Mouse (Mus musculus) gastrocnemius, adult 2 months (tissue): ENCODE data around the gene Apol6. TPM values are rescaled to one million over a fixed set of nuclear protein-coding genes. Genes with fewer than 3 reads are reported as not detected.

Source experiments
- DNase-seq: peaks from one replicate; pipeline ENCODE4 v3.0.0; 2022
- H3K27ac ChIP-seq: fragments of 200-600 bp; 2 replicates; pipeline ENCODE4 v1.8.1; 2022; ENCODE audit warnings: mild to moderate bottlenecking
- H3K4me3 ChIP-seq: fragments of 200-600 bp; 2 replicates; pipeline ENCODE4 v1.8.1; 2022; ENCODE audit warnings: mild to moderate bottlenecking, moderate library complexity
- CTCF ChIP-seq: fragments of 200-600 bp; IDR thresholded peaks from 2 replicates; pipeline ENCODE4 v1.8.1; 2022; ENCODE audit warnings: antibody characterized with exemption, mild to moderate bottlenecking, moderate library complexity
- intact Hi-C: fragments of 180-260 bp; cut with DNase I; formaldehyde crosslinking; loops from one replicate; pipeline ENCODE4 v1.15.1; 2025
- total RNA-seq, 2 experiments: library from RNA; stranded (reverse); gene quantifications; 2 replicates each; pipeline ENCODE4 v1.2.3; 2021

Apol6 gene
- total RNA-seq, 2 experiments from 2014 or later: 27.7 to 71.1 TPM

DNA sequence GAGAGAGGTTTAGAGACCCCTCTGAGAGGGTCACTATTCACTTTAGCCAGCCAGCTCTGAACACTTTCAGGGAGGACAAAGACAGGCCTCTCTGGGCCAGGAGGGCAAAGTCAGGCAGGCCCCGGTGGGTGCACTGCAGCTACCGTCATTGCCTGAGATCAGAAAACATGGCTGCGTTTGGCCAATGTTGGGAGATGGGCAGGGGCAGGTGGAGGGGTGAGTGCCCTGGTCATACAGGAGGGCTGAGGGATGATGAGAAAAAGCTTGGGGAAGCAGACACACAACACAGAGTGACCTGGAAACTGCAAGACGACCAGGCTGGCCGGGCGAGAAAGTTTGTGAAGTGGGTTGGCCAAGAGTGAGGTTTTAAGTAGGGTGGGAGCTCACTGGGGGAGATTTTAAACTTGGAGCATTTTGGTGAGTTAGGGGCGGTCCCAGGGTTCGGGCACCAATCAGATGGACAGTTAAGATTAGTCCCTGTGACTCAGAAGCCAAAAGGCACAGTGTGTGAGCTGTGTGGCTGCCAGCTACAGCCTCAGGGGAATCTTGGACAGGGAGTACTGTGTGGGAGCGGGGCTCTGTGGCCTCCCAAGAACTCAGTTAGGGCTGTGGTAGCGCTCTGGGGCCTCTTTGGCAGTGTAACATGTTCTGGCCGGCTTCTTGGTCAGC, 8.1 kb upstream of the Apol6 start:
- H3K4me3 ChIP-seq: peak overlapping the region; percentile 54
- TF ChIP-seq CTCF: no peak
- peak; percentile 94 for DNase-seq
- intact Hi-C loops: loop anchor here (5.0 kb wide), 2 partner anchors 116 to 326 kb away; no protein-coding TSS in a partner anchor
- H3K27ac ChIP-seq: peak overlapping the region; percentile 94

DNA sequence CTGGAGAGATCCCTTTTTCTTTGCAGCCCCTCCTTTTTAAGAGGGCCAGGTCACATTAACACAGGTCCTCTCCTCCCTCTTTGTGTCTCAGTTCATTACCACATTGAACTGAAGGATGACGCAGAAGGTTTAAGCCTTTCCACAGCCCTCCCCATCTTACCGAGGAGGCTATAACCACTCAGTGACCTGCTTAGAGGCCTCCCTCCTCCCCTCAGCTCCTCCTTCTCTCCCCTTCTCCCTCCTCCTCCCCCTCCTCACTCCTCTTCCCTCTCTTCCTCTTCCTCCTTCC, 7.6 kb upstream of the Apol6 start:
- no peak for TF ChIP-seq CTCF
- intact Hi-C loops: loop anchor here (5.0 kb wide), 2 partner anchors 115 to 325 kb away; no protein-coding TSS in a partner anchor
- Histone ChIP-seq H3K4me3 (peak overlapping the region; percentile 54), H3K27ac (peak overlapping the region; percentile 94)
- no peak for DNase-seq

DNA sequence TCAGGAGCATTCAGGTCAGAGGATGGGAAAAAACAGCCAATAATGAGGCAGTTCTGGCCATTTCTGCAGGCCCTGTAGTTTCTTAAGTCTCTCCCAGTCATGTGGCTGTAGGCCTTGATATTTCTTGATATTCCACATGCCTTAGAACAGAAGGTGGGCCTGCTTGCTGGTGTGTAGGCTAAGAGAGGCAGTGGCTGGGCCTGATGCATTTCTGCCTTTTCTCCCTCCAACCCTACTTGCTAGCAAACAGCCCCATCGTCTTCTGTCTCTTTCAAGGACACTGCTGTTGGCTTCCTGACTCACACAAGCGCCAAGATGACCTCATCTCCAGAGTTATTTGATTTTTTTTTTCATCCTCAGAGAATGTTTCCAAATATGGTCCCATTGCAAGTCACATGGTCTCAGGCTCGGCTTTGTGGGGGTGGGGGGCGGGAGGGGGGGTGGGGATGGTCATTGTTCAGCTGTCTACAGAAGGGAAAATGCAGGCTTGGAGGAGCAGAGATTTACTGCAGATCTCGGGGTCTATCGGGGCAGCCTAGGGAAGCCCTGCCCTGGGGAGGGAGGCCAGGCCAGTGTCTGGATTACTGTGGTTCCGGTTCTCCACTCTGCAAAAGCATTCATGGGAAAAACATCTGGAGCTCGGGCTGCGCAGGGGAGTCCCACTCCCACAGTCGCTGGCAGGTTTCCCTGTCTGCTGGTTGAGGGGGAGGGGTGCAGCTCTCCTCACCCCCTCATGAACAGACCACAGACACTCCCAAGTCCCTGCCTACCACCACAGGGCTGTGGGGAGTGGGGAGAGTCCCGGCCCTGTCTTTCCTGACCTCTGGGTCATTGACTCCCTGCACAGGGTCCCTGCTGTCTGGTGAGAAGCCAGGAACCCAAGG, 7.0 kb upstream of the Apol6 start:
- no peak for TF ChIP-seq CTCF
- DNase-seq: peak; percentile 84
- Histone ChIP-seq H3K27ac (peak overlapping the region; percentile 94), H3K4me3 (peak overlapping the region; percentile 54)
- intact Hi-C loops: loop anchor here (5.0 kb wide), 2 partner anchors 115 to 325 kb away; no protein-coding TSS in a partner anchor

DNA sequence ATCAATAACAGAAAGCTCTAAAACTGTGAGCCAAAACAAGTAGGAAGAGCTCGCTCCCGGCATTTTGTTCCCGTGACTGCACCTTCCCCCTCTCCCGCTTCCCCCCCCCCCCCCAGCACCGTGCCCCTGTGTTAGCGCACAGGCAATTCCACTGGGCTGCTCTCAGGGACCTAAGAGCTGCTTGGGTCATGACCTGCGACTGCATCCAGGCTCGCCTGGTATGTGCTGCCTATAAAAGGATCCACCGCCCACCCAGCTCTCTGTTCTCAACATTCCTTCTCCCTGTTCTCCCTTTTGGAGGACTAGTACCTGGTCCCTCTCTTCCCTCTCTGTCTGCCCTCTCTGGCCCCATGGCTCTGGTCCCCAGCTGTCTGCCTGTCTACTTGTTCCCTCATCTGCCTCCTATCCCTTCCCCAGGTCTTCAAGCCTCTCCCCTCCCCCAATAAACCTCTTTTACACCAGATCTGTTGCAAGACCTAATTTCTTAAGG, 5.3 kb upstream of the Apol6 start:
- Histone ChIP-seq H3K4me3 (no peak overlapping the region), H3K27ac (no peak overlapping the region)
- no peak for DNase-seq
- TF ChIP-seq CTCF: no peak
- intact Hi-C loops: loop anchor here (5.0 kb wide), 2 partner anchors 113 to 323 kb away; no protein-coding TSS in a partner anchor

DNA sequence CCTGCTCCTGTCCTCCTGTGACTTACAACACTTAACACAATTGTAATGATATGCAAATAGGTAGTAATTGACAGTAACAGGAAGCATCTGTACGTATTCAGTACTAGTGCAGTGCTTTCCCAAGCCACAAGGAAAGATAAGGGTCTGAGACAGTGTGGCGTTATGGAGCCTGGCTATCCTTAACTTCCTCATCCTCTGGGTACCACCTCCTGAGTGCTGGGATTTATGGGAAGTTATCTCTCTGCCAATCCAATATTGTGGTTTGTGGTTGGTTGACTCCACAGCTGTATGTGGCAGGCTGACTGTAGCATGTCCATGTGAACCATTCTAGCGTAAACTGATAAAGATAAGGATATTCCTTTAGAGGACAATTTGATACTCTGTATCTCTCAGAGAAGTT, 3.7 kb upstream of the Apol6 start:
- intact Hi-C loops: no loop called here
- no peak for TF ChIP-seq CTCF
- Histone ChIP-seq H3K4me3 (no peak overlapping the region), H3K27ac (no peak overlapping the region)
- DNase-seq: no peak

DNA sequence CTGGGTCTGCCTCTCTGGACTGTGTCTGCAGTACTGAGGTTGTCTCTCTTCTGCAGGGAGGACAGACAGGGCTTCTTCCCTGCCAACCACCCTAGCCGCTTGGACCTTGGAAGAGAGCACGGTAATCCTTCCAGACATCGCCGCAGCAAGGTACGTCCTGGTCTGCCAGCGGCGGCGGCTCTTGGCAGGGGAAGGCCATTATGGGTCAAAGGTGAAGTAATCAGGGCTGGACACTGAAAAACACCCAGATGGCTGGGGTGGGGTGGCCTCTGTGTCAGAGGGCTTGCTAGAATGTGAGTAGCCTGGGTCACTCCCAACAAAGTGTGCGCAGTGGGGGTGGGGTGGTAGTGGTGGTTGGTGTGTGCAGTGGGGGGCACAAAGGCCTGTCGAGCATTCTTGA, 1.1 kb downstream of the Apol6 start:
- no peak for TF ChIP-seq CTCF
- peak overlapping the region; percentile 89 for H3K27ac ChIP-seq
- DNase-seq: peak; percentile 81
- intact Hi-C loops: no loop called here
- peak overlapping the region; percentile 60 for H3K4me3 ChIP-seq

DNA sequence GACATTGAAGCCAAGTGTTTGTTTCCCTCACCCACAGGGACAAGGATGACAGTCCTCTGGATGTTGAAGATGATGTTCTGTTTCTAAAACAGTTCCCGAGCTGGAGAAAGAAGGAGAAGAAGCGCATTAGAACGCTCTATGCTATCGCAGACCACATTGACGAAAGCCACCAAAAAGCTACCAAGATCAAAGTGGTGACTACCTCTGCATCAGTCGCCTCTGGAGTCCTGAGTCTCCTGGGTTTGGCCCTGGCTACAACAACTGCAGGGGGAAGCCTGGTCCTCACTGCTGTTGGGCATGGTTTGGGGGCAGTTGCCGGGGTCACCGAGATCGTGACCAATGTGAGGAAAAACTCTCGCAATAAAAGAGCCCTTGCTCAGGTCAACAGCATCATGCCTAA, 6.0 kb downstream of the Apol6 start, which contains the start of gene Mb:
Gene Mb (minus strand): TSS at position 101 of the 400 bp plus-strand sequence.
- TF ChIP-seq CTCF: no peak
- H3K27ac ChIP-seq: no peak within 1 kb of the TSS; the same call in 1 of the 2 replicates

DNA sequence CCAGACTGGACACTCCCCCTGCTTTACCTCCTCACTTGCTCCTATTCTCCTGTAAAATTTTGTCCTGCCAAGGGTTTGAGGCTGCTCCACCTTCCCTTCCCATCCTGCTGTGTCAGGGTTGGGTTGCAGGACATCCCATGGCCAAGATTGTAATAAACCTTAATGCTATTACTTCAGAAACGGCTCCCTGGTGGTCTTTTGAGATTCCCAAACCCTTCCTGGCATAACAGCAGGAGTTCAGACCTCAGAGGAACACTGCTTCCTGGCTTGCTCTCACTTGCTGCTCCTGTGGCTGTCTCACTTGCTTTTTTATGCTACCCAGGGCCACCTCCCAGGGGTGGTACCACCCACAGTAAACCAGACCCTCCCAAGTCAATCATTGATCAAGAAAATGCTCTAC, 7.6 kb downstream of the Apol6 start:
- no peak for DNase-seq
- intact Hi-C loops: no loop called here
- Histone ChIP-seq H3K27ac (no peak overlapping the region), H3K4me3 (peak overlapping the region; percentile 21; the same call in 1 of the 2 replicates)
- no peak for TF ChIP-seq CTCF

More for the DNA sequence above, 6.0 kb downstream of the Apol6 start, which contains the start of gene Mb:
- intact Hi-C loops: no loop called here
- peak within 1 kb of the TSS; percentile 26 for H3K4me3 ChIP-seq
- no peak for DNase-seq

DNA sequence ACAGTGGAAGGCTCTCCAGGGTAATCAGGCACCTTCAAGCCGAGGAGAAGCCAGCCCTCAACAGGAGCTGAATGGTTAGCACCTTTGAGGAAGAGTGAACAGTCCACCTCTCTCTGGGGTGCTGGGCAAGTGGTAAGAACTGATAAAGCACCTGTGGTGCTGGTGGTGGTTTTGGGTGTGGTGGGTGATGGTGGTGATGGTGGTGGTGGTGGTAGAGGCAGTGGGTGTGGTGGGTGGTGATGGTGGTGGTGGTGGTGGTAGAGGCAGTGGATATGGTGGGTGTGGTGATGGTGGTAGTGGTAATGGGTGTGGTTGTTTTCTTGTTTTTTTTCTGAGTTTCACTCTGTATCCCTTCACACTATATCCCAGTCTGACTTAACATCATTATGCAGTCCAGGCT, 8.5 kb downstream of the Apol6 start:
- no peak for TF ChIP-seq CTCF
- H3K27ac ChIP-seq: no peak overlapping the region
- no peak overlapping the region for H3K4me3 ChIP-seq
- intact Hi-C loops: no loop called here
- no peak for DNase-seq

DNA sequence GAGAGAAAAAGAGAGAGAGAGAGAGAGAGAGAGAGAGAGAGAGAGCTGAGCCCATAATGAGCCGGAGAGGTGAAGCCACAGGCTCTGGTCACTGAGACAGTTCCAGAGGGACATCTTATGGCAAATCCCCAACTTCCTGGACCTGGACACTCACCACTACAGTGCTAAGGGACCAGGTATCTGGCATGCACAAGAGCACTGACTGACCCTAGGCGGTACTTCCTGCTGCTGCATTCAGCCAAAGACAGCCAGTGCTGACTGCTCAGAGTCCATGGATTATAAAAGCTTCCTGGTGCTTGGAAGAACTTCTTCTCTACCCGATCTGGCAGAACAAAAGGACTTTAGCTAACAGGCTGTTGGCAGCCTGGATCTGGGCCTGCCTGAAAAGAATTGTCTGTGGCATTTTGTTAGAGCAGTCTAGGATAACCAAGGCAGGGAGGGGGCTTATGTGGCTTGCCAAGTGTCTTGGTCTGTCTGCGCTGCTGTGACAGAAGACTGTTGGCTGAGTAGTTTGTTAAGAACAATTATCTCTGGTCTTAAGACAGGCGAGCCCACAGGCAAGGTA, 10.2 kb downstream of the Apol6 start:
- TF ChIP-seq CTCF: no peak
- H3K27ac ChIP-seq: peak overlapping the region; percentile 8; the same call in 1 of the 2 replicates
- no peak for DNase-seq
- no peak overlapping the region for H3K4me3 ChIP-seq
- intact Hi-C loops: no loop called here

DNA sequence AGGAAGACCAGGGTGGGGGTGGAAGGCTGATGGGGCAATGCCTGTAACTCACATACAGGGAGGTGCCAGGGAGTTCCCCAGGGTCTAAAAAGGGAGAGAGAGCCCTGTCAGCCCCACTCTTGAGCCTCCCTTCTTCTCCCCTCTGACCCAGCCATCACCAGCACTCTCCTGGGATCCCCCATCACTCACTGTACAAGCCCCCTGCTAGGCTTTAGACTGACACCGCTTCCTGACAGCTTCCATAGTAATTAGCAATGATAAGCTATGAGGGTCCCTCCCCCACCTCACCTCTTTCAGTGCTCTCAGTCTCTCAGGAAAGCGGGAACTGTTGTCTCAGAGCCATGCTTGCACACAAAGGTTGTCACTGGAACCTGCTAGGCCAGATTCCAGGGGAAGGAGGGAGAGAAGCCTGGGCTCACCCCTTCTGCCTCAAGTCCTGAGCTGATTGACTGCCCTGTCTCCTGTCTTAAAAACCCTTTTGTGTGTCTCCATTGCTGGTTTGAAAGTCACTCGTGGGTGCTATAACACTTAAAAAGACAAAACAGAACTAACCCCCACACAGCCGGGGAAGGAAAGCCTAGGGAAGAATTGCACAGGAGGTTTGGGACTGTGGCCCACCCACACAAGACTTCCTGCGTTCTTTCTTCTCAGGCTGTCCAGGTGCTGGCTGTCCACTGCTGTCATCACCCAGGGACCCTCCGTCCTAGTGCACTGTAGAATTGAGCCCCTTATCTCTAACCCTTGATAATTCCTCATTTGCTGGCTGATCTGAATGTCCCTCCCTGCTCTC, 11.7 kb downstream of the Apol6 start:
- intact Hi-C loops: no loop called here
- Histone ChIP-seq H3K4me3 (no peak overlapping the region), H3K27ac (no peak overlapping the region)
- no peak for DNase-seq
- TF ChIP-seq CTCF: no peak

DNA sequence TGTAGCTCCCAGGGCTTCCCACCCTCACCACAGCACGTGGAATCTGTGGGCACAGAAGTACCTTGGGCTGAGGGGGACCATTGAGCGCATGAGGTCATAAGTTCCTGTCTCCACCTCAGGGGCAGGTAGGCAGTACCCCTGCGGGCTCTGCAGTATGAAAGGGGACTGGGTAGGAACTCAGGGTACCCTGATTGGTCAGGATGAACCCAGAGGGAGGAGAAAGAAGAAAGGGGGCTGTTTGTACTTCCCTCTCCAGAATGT, 12.2 kb downstream of the Apol6 start:
- Histone ChIP-seq H3K27ac (no peak overlapping the region), H3K4me3 (no peak overlapping the region)
- intact Hi-C loops: no loop called here
- DNase-seq: no peak
- no peak for TF ChIP-seq CTCF
